Mouse (Mus musculus): ENCODE data around the gene Plekha8. TPM values are rescaled to one million over a fixed set of nuclear protein-coding genes. Genes with fewer than 3 reads are reported as not detected.

Gene Plekha8
- polyA plus RNA-seq, 1 experiment: 8.0 TPM

DNA sequence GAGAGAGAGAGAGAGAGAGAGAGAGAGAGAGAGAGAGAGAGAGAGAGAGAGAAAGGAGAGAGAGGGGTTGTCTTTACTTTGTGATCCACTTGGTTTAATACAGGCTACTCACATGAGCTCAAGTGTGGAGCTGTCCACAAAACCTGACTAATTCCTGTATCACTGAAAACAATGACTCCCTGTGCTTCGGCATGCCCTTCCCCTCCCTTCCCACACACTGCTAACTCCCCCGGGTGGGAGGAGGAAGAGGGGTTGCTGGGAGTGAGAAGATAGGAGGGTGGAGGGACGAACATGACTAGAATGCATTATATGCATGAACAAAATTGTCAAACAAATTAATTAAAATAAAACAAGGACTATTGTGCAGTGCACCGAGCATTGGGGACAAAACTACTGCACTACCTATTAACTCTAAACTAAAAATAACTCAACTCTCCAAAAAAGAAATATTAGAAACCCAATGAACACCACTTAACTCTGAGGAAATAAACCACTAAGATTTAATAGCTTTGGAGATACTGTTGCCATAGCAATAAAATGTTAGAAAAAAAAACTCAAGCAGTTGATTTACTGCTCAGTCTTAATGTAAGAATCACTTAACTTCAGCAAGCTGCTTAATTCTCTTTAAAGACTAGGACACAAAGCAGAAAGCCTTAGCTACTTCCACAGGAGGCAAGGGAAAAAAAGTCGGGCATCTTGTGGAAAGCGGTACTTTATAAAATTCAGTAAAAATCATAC is 21.5 kb upstream of the Plekha8 start:
- no peak for DNase-seq (ENCODE audit: extremely low spot score in 1 of 2, low spot score in 1 of 2)

GRCm38 (mm10) chr6:54586175-54586574 is 8.7 kb upstream of the Plekha8 start:
- peak in 1 of 2 experiments; percentile 81 for DNase-seq (ENCODE audit: extremely low spot score in 1 of 2, low spot score in 1 of 2)

- DNase-seq (ENCODE audit: extremely low spot score in 1 of 2, low spot score in 1 of 2): no peak
Measured at GRCm38 (mm10) chr6:54586911-54587310, 8.0 kb upstream of the Plekha8 start.

DNA sequence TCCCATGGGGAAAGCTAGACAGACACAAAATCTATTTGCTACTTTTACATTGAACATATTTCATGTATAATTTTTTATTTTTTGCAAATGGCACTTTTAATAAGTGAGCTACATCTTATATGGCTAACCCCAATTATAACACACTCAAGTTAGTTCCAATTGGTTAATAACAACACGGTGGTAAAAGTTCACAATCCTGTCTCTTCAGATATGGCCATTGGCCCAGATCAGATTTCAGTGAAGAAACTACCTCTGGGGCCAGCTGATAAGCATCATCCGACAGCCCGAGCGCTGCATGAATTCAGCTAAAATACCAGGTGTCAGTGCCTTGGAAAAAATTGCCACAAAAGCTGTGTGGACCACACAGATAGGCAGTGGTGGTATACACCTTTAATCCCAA is 7.2 kb upstream of the Plekha8 start:
- no peak for DNase-seq (ENCODE audit: extremely low spot score in 1 of 2, low spot score in 1 of 2)

GRCm38 (mm10) chr6:54588212-54588611 is 6.7 kb upstream of the Plekha8 start:
- no peak for DNase-seq (ENCODE audit: extremely low spot score in 1 of 2, low spot score in 1 of 2)

- no peak for DNase-seq (ENCODE audit: extremely low spot score in 1 of 2, low spot score in 1 of 2)
Measured at GRCm38 (mm10) chr6:54590691-54591090, 4.2 kb upstream of the Plekha8 start.

DNA sequence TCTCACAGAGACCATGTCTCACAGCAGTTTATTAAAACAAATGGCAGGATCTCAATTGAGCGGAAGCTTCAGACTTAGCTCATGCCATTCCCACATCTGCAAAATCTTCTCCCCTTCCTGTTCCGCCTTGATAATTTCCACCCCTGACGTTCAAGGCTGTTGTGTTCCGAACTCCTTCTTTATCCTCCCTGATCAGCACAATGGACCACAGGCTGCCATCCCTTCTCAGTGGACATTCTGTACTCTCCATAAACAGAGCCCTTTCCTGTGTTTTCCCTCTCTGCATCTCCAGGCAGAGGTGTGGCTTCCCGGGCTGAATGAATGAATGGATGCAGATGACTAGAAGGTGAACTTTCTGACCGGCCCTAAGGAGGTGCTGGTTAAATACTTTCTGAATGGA is 3.1 kb upstream of the Plekha8 start:
- DNase-seq (ENCODE audit: extremely low spot score in 1 of 2, low spot score in 1 of 2): no peak

GRCm38 (mm10) chr6:54592938-54593535 is 1.9 kb upstream of the Plekha8 start:
- DNase-seq (ENCODE audit: extremely low spot score in 1 of 2, low spot score in 1 of 2): peak; percentile 93 to 95

GRCm38 (mm10) chr6:54593766-54594468 is 994 bp upstream of the Plekha8 start:
- no peak for DNase-seq (ENCODE audit: extremely low spot score in 1 of 2, low spot score in 1 of 2)

DNA sequence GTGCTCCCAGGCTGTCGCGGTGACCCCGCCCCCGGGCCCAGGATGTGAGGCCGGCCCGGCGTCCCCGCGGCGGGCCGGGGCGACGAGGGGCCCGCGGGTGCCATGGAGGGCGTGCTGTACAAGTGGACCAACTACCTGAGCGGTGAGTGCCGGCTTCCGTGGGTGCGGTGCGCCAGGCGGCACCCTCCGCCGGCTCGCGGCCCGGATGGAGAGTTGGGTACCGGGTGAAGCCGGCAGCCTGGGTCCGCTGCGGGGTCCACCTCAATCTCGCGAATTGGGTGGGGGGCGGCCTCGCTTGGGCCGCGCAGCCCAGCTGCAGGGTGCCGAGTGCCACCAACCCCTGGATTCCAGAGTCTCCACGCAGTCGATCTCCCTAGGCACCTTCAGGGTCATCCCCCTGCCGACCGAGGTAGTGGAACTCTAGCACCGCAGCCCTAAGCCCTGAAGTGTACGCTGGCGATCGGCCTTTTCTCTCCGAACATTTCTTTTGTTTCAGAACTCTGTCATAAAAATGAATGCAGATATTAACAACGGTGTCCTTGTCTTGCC is 493 bp downstream of the Plekha8 start:
- DNase-seq (ENCODE audit: extremely low spot score in 1 of 2, low spot score in 1 of 2): peak in 1 of 2 experiments; percentile 17

DNA sequence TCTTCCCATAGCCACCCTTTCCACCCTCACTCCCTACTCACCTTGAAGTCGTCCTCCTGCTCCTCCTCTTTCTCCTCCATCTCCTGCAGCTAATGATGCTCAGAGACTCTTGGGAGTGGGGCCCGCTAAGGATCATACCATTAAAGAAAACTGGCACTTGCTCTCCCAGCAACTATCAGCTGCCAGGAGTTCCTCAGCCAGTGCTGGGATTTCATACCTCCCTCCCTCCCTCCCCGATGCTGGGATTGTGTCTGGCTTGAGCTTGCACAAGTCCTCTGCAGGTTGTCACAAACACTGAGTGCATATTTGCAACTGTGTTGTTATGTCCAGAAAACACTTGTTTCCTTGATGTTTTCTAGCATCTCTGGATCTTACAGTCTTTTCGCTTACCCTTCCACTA is 2.3 kb downstream of the Plekha8 start, which contains the start of gene Fkbp14:
Gene Fkbp14 (minus strand): TSS at position 101 of the 400 bp plus-strand sequence.
- DNase-seq (ENCODE audit: extremely low spot score in 1 of 2, low spot score in 1 of 2): no peak

DNA sequence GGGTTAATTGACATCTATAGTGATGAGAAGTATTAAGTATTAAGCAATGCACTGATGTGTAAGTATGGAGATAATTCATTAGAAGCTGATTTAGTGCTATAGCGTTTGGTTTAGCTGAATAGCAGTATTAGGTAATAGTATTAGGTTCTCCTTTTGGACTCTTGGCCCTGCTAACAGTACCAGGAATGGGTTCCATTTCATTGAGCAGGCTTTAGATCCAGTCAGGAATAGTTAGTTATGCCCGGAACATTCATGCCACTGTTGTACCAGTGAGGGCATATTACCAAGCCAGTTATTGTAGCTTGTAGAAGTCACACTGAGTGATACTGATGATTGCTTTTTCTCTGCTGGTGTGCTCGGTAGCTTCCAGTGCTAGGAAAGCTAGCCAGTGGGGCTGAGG is 2.8 kb downstream of the Plekha8 start:
- no peak for DNase-seq (ENCODE audit: extremely low spot score in 1 of 2, low spot score in 1 of 2)

GRCm38 (mm10) chr6:54600681-54601347 is 5.9 kb downstream of the Plekha8 start:
- DNase-seq (ENCODE audit: extremely low spot score in 1 of 2, low spot score in 1 of 2): no peak

DNA sequence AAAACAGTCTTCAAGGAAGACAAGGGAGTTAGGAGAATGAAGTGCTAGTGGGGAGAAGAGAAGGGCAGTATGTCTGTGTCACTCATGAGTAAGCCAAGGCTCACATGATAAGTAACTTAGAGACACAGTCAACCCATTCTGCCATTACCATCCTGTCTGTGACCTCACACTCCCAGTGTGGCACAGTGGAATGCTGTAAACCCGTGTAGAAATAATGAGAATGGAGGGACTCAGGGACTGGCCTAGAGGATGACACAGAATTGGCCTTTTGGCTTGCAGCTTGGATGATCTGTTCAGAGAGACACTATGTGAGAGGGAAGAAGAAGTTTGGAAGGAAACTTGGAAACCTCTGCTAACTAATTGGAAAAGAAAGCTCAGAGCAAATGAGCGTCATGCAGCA is 8.0 kb downstream of the Plekha8 start:
- DNase-seq (ENCODE audit: extremely low spot score in 1 of 2, low spot score in 1 of 2): no peak

GRCm38 (mm10) chr6:54604001-54604715 is 9.2 kb downstream of the Plekha8 start:
- no peak for DNase-seq (ENCODE audit: extremely low spot score in 1 of 2, low spot score in 1 of 2)

- DNase-seq (ENCODE audit: extremely low spot score in 1 of 2, low spot score in 1 of 2): no peak
Measured at GRCm38 (mm10) chr6:54606241-54606640, 11.3 kb downstream of the Plekha8 start.

GRCm38 (mm10) chr6:54617363-54617762 is 22.5 kb downstream of the Plekha8 start:
- no peak for DNase-seq (ENCODE audit: extremely low spot score in 1 of 2, low spot score in 1 of 2)

DNA sequence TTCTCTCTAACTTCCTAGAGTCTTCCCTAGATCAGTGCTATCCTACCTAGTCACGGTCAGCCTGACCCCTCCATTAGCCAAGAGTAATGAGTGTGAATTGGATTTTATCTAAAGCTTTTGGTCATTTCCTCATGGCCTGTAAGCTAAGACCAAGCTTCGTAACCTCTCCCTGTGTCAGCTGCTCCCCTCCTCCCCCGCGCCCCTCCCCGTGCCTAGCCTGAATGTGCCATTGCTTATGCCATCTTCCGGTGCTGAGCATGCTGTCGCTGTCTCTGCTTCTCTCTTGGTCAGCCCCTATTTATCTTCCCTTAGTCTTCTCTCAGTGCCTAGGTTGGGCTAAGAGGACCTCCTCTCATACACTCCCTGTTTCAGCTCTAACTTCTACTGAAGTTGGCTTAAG is 24.6 kb downstream of the Plekha8 start:
- no peak for DNase-seq (ENCODE audit: extremely low spot score in 1 of 2, low spot score in 1 of 2)

- no peak for DNase-seq (ENCODE audit: extremely low spot score in 1 of 2, low spot score in 1 of 2)
Measured at GRCm38 (mm10) chr6:54620357-54620756, 25.4 kb downstream of the Plekha8 start.

GRCm38 (mm10) chr6:54628381-54628780 is 33.5 kb downstream of the Plekha8 start:
- DNase-seq (ENCODE audit: extremely low spot score in 1 of 2, low spot score in 1 of 2): no peak
